Mouse (Mus musculus) WW6 (cell line): ENCODE data around the gene Akr7a5.

Experiments
- DNase-seq: peaks from one replicate; pipeline ENCODE4 v3.0.0-alpha.2; 2013; ENCODE audit warnings: low read depth, low spot score

The Akr7a5 gene

GRCm38 (mm10) chr4:139310171-139310898 lies at the start of gene Akr7a5, which contains the start of gene Pqlc2:
TSS of gene Akr7a5 (plus strand) at chr4:139310744.
TSS of gene Pqlc2 (minus strand) at chr4:139310708.
- peak; percentile 81 for DNase-seq

GRCm38 (mm10) chr4:139262981-139263380 lies 47.6 kb upstream of the Akr7a5 start:
- no peak for DNase-seq

GRCm38 (mm10) chr4:139265783-139266499 lies 44.6 kb upstream of the Akr7a5 start:
- no peak for DNase-seq

- no peak for DNase-seq
Measured at GRCm38 (mm10) chr4:139266500-139266865, 44.1 kb upstream of the Akr7a5 start.

GRCm38 (mm10) chr4:139267335-139267734 lies 43.2 kb upstream of the Akr7a5 start:
- no peak for DNase-seq

DNA sequence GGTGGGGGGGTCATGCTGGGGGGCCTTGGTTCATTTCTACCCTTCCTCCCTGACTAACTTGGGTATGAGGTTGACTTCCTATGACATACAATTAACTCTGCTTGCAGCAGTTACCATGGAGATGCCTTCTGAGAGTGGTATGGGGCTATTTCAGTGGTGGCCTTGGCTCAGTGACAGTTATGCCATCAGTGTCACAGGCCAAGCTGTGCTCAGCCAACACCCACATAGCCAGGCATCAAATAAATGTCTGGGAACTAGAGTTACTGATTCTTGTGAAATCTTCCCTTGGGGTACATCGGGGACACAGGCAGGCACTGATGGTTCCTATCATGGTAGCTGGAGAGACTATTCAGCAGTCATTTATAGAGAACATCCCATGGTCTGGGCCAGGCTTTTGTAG lies 42.3 kb upstream of the Akr7a5 start:
- no peak for DNase-seq

- no peak for DNase-seq
Measured at GRCm38 (mm10) chr4:139270168-139270567, 40.4 kb upstream of the Akr7a5 start.

DNA sequence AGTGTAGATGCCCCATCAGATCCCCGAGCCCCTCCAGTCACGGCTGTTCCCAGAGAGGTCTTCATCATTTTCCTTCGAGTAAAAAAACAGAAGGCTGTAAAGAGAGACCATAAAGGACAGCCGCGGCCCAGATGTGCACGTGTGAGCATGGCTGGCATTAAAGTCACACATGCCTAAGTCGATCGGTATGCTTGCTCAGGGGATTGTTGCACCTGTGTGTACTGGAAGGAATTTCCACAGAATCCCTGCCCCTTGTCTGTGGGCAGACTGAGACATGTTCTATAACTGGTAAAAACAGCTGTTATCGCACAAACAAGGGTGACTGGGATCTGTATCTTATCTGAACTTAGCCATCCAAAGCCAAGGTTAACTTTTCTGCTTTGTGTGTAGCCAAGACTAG lies 39.0 kb upstream of the Akr7a5 start:
- DNase-seq, result no peak

GRCm38 (mm10) chr4:139272951-139273680 lies 37.4 kb upstream of the Akr7a5 start:
- no peak for DNase-seq

DNA sequence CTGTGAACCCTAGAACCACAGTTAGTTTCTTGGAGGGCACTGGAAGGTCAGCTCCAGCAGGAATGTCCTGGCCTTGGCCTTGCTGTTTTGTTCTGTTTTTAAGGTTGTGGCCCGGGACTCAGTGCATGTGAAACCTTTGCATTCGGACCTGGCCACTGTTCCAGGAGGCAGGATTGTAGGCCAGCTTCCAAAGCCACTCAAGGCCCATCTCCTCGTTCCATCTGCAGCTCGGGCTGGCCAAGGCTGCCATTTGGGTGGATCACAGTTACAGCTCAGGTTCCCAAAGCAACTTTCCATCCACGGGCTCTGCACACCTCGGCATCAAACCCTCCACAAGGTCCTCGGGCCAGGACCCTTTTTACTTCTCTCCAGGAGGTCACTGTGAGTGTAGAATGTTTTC lies 36.0 kb upstream of the Akr7a5 start:
- no peak for DNase-seq

DNA sequence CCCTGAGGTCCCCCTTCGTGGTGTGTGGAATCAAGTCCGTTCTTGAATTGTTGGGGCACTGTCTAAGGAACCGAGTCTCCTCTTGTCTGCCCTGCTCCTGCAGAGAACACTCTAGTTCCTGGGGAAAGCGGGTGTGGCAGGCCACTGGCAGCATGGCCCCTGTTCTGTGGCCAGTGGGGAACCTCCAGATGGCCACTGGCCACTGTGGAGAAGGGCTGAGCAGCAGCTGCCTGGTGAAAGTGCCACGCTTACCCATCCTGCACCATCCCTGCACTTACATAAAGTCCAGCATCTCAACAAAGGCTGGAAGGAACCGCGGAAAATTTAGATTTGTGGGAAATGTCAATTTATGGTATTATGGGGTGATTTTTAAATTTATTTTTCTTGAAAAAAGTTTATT lies 34.1 kb upstream of the Akr7a5 start:
- no peak for DNase-seq

DNA sequence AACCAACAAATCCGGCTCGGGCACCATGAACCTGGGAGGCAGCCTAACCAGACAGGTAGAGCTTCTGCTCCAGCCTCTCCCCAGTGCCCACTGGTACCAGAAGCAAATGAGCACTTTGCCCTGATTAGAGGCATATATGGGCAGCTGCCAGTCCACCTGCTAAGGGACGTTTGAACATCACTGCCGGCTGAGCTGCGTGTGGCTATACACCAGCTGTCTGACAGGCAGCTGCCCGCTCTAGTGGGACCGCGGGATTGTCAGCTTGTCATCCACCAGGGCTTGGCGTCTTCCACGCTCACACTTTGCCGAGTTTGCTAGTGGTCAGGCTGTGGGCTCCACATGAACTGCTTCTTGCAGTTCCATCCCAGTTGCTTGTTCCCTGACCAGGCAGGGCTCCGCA lies 30.0 kb upstream of the Akr7a5 start:
- no peak for DNase-seq

- DNase-seq, result no peak
Measured at GRCm38 (mm10) chr4:139281791-139282345, 28.7 kb upstream of the Akr7a5 start.

DNA sequence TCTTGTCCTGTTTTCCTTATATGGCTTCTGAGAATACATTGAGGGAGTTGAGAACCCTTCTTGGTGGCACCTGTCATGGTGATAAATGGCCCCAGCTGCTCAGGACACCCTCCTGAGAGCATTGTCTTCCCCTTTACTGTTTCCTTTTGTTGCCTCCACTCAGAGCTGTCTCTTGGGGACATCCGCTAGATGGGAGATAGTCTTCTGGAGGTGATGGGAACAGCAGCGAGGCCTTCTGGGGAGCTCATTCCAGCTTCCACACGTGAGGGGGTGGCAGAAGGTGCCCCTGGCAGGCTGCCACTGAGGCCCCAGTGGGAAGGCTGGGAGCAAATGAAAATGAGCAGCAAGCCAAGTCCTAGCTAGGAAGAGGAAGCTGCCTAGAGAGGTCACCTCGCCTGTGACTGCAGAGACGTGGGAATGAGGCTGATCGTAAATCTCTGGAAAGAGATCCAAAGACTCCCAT lies 27.6 kb upstream of the Akr7a5 start:
- no peak for DNase-seq

- no peak for DNase-seq
Measured at GRCm38 (mm10) chr4:139284877-139285276, 25.7 kb upstream of the Akr7a5 start.

DNA sequence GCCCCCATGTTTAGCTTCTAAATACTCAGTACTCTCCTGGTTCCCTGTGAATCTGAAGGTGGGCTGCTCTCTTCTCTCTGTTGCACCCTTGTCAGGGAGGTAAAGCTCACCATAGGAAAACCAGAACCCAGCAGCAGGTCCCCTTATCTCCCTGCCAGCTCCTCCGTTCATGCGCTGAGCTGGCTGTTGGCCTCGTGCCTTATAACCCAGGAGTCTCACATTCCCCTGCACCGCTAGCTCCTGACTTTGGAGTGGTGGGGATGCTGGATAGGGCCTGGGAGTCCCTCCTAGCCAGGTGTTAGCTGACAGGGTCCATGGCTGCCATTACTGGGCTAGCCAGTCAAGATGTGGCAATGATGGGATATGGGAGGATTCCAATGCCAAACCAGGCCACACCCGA lies 24.3 kb upstream of the Akr7a5 start:
- no peak for DNase-seq

DNA sequence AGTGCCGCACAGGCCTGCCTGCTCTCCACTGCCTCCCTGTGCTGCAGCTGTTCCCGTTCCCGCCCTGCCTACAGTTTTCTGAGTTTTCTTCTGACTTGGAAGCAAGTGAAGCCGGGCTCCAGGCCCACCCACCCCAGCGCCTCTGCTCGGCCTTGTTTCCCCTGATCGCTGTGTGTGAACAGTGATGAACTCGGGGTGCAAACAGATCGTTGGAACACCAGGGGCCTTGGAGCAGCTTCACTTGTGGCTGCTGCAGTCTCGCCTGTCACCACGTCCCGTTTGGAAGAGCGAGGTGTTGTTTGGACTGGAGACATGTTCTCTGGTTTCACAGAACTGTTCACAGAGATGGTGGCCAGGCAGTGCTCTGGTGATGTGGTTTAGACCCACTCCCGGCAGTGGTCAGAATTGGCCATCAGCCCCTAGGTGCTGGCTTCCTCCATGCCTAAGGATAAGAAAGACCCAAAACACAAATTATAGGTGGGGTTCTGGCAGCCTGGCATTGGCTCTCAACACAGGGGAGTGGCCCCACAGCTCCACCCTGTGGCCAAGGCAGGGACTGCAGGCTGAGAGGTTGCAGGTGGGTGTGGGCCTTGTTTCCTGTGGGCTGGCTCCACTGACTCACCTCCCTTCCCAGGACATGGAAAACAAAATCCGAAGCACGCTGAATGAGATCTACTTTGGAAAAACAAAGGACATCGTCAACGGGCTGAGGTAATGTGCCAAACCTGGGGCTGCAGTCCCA lies 23.3 kb upstream of the Akr7a5 start:
- no peak for DNase-seq

- DNase-seq, result no peak
Measured at GRCm38 (mm10) chr4:139289017-139289416, 21.5 kb upstream of the Akr7a5 start.

- no peak for DNase-seq
Measured at GRCm38 (mm10) chr4:139291099-139291498, 19.4 kb upstream of the Akr7a5 start.

GRCm38 (mm10) chr4:139292038-139292437 lies 18.5 kb upstream of the Akr7a5 start:
- DNase-seq, result no peak

DNA sequence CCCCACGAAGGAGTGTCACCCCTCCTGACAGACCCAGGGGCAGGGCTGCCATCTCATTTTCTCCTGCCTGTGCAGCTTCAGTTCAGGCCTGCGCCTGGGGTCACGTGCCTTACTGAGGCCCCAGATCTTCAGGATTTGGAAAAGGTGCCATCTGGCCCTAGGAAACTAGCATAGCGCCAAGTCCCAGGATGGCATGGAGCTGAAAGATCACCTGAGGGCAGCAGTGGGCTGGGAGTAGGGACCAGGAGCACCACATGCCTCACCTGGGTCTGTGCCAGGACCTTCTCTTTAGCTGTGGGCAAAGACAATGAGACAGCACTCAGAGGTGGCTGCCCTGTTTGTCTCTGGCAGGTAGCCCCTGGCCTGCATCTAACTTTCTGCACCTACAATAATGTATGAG lies 13.0 kb upstream of the Akr7a5 start:
- DNase-seq, result no peak
